Mouse (Mus musculus) CH12.LX (cell line): Measurements from ENCODE around the gene 4930539E08Rik. TPM values are rescaled to one million over a fixed set of nuclear protein-coding genes. Genes with fewer than 3 reads are reported as not detected.

Experiments
- DNase-seq: peaks from one replicate; pipeline ENCODE4 v3.0.0-alpha.2; 2013; ENCODE audit errors: extremely low read depth
- H3K27ac ChIP-seq: 2 replicates; pipeline ENCODE4 v1.5.1; 2012; ENCODE audit warnings: low read depth, mild to moderate bottlenecking, control low read depth, moderate library complexity; ENCODE audit not compliant: insufficient read depth
- H3K27me3 ChIP-seq: replicated peaks from 2 replicates; pipeline ENCODE3; 2012; ENCODE audit warnings: inconsistent platforms
- H3K36me3 ChIP-seq, 2 experiments: replicated peaks in 1 of 2; 2 replicates each; pipeline versions ENCODE3 to v1.6.1; 2012; ENCODE audit warnings: inconsistent platforms in 1 of 2, low read length in 1 of 2, mild to moderate bottlenecking in 1 of 2, mixed read lengths in 1 of 2, moderate library complexity in 1 of 2; ENCODE audit not compliant: control insufficient read depth in 1 of 2, insufficient read depth in 1 of 2
- H3K4me1 ChIP-seq, 2 experiments: 2 replicates each; pipeline ENCODE4 v1.6.1; 2012; ENCODE audit warnings: inconsistent platforms in 1 of 2, moderate library complexity in 1 of 2; ENCODE audit not compliant: insufficient read depth in 2 of 2, control insufficient read depth in 1 of 2
- H3K4me2 ChIP-seq: 2 replicates; pipeline ENCODE4 v1.6.1; 2012; ENCODE audit warnings: low read depth, mild to moderate bottlenecking, control low read depth; ENCODE audit not compliant: poor library complexity, insufficient read depth, severe bottlenecking
- H3K4me3 ChIP-seq, 3 experiments: fragments of 150-350 bp in 1 of 3; sonication (generic) in 1 of 3; replicated peaks in 1 of 3; 2 replicates each; pipeline versions ENCODE3 to v1.5.1; 2011 to 2012; ENCODE audit warnings: low read depth in 2 of 3, low read length in 2 of 3, mild to moderate bottlenecking in 2 of 3, moderate library complexity in 2 of 3, control low read depth in 1 of 3, improper control_type of control experiment in 1 of 3, inconsistent platforms in 1 of 3, mixed read lengths in 1 of 3; ENCODE audit not compliant: poor library complexity in 1 of 3
- H3K79me2 ChIP-seq: replicated peaks from 2 replicates; pipeline ENCODE4 v1.6.1; 2012; ENCODE audit warnings: mild to moderate bottlenecking, moderate library complexity; ENCODE audit not compliant: control insufficient read depth, poor library complexity, insufficient read depth, severe bottlenecking; ENCODE audit errors: extremely low read depth
- H3K9ac ChIP-seq: 2 replicates; pipeline ENCODE4 v1.6.1; 2012; ENCODE audit warnings: low read depth, mild to moderate bottlenecking, control low read depth, moderate library complexity; ENCODE audit not compliant: insufficient read depth
- H3K9me3 ChIP-seq: replicated peaks from 2 replicates; pipeline ENCODE3; 2012; ENCODE audit warnings: low read length, inconsistent platforms, mixed read lengths
- BHLHE40 ChIP-seq: IDR thresholded peaks from 2 replicates; pipeline ENCODE4 v1.6.1; 2011; ENCODE audit warnings: mild to moderate bottlenecking, low read depth, low read length, improper control_type of control experiment
- CHD1 ChIP-seq: IDR thresholded peaks from 2 replicates; pipeline ENCODE4 v1.6.1; 2012; ENCODE audit warnings: low read depth, low read length, improper control_type of control experiment, inconsistent platforms
- CTCF ChIP-seq, 2 experiments: IDR thresholded peaks in 1 of 2; conservative IDR thresholded peaks in 1 of 2; 2 replicates each; pipeline ENCODE4 v1.5.1; 2011 to 2012; ENCODE audit warnings: low read depth in 2 of 2, low read length in 2 of 2, improper control_type of control experiment in 1 of 2, inconsistent platforms in 1 of 2, mild to moderate bottlenecking in 1 of 2, moderate library complexity in 1 of 2
- E2F4 ChIP-seq: IDR thresholded peaks from 2 replicates; pipeline ENCODE4 v1.6.1; 2011; ENCODE audit warnings: low read depth, low read length, improper control_type of control experiment; ENCODE audit not compliant: insufficient replicate concordance
- ETS1 ChIP-seq: conservative IDR thresholded peaks from 2 replicates; pipeline ENCODE4 v1.6.1; 2012; ENCODE audit warnings: low read depth, mild to moderate bottlenecking, inconsistent platforms, low read length, improper control_type of control experiment, moderate library complexity
- HCFC1 ChIP-seq: IDR thresholded peaks from 2 replicates; pipeline ENCODE4 v1.6.1; 2012; ENCODE audit warnings: low read depth, mild to moderate bottlenecking, inconsistent platforms, low read length, improper control_type of control experiment
- IRF4 ChIP-seq: IDR thresholded peaks from 2 replicates; pipeline ENCODE4 v1.6.1; 2014; ENCODE audit warnings: low read depth, mild to moderate bottlenecking, inconsistent platforms, low read length, improper control_type of control experiment
- JUN ChIP-seq: IDR thresholded peaks from 2 replicates; pipeline ENCODE4 v1.6.1; 2011; ENCODE audit warnings: low read depth, mild to moderate bottlenecking, low read length, improper control_type of control experiment, moderate library complexity; ENCODE audit not compliant: insufficient read depth
- JUND ChIP-seq: conservative IDR thresholded peaks from 2 replicates; pipeline ENCODE4 v1.6.1; 2011; ENCODE audit warnings: low read depth, low read length, improper control_type of control experiment
- MAX ChIP-seq: IDR thresholded peaks from 2 replicates; pipeline ENCODE4 v1.6.1; 2011; ENCODE audit warnings: low read length, improper control_type of control experiment
- MEF2A ChIP-seq: IDR thresholded peaks from 2 replicates; pipeline ENCODE4 v1.6.1; 2014; ENCODE audit warnings: low read depth, mild to moderate bottlenecking, inconsistent platforms, low read length, improper control_type of control experiment, borderline replicate concordance
- MXI1 ChIP-seq: IDR thresholded peaks from 2 replicates; pipeline ENCODE4 v1.6.1; 2011; ENCODE audit warnings: mild to moderate bottlenecking, low read depth, low read length, improper control_type of control experiment
- NELFE ChIP-seq: IDR thresholded peaks from 2 replicates; pipeline ENCODE4 v1.6.1; 2011; ENCODE audit warnings: low read depth, low read length, improper control_type of control experiment
- PAX5 ChIP-seq: IDR thresholded peaks from 2 replicates; pipeline ENCODE4 v1.6.1; 2012; ENCODE audit warnings: low read length, inconsistent platforms, mixed read lengths
- RAD21 ChIP-seq: IDR thresholded peaks from 2 replicates; pipeline ENCODE4 v1.6.1; 2011; ENCODE audit warnings: low read depth, mild to moderate bottlenecking, low read length, improper control_type of control experiment, moderate library complexity
- RCOR1 ChIP-seq: conservative IDR thresholded peaks from 2 replicates; pipeline ENCODE4 v1.6.1; 2012; ENCODE audit warnings: low read depth, mild to moderate bottlenecking, inconsistent platforms, low read length, improper control_type of control experiment
- SMC3 ChIP-seq: IDR thresholded peaks from 2 replicates; pipeline ENCODE4 v1.6.1; 2011; ENCODE audit warnings: low read depth, low read length, improper control_type of control experiment
- TBP ChIP-seq: conservative IDR thresholded peaks from 2 replicates; pipeline ENCODE4 v1.6.1; 2011; ENCODE audit warnings: low read depth, low read length, improper control_type of control experiment
- TCF12 ChIP-seq: IDR thresholded peaks from 2 replicates; pipeline ENCODE4 v1.6.1; 2014; ENCODE audit warnings: low read depth, mild to moderate bottlenecking, inconsistent platforms, low read length, improper control_type of control experiment
- USF1 ChIP-seq: IDR thresholded peaks from 2 replicates; pipeline ENCODE4 v1.6.1; 2014; ENCODE audit warnings: low read depth, mild to moderate bottlenecking, inconsistent platforms, low read length, improper control_type of control experiment
- USF2 ChIP-seq: conservative IDR thresholded peaks from 2 replicates; pipeline ENCODE4 v1.6.1; 2011; ENCODE audit warnings: low read depth, low read length, improper control_type of control experiment
- dilution Hi-C: fragments of 300-500 bp; cut with MboI; formaldehyde crosslinking; loops from 2 replicates; pipeline ENCODE4 v1.14.3; 2020; ENCODE audit warnings: low sequenced_read_pairs; ENCODE audit not compliant: extremely low pct_unique_long_range_greater_than_20kb, extremely low pct_ligation_motif_present
- in situ Hi-C: fragments of 300-500 bp; cut with MboI; formaldehyde crosslinking; loops from 3 replicates; pipeline ENCODE4 v1.14.3; 2019; ENCODE audit warnings: low sequenced_read_pairs, low pct_ligation_motif_present, low pct_unique_long_range_greater_than_20kb, mixed read lengths
- polyA plus RNA-seq: library from polyadenylated mRNA; unstranded; fragments of >175 nt; gene quantifications from 2 replicates; pipeline ENCODE4 v1.2.1, GENCODE M21; 2012; ENCODE audit warnings: low read depth; ENCODE audit not compliant: insufficient read length
- total RNA-seq, 2 experiments: library from RNA; depleted of rRNA; stranded (reverse); fragments of 300-350 nt in 1 of 2; fragments of >200 nt in 1 of 2; gene quantifications; 2 replicates each; pipeline ENCODE4 v1.2.3; 2012 to 2014

4930539E08Rik gene
- total and polyA plus RNA-seq, 3 experiments = 0.62 to 1.4 (median 1.4) TPM

DNA sequence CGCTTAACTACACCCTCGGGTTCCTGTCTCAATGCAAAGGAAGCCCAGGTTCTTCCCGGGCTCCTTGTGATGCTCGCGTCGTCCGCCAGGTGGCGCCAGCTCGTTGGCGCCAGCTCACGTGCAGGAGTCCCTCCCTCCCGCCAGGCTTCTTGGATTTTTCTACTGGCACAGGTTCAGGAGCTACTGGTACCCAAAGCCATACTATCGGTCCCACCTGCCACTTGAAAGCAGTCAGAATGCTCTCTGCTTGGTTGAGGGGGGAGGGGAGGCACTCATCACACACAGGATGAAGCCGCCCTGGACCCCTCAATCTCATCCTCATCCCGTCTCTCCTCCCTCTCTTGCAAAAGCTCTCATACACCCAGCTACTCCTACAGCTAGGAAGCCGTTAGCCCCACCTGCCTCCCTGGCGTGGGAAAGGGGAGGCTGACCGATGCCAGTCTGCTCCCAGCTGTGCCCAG lies 35.2 kb downstream of the 4930539E08Rik start:
- no peaks in the 10 kb centered on the region for H3K36me3 ChIP-seq
- H3K9me3 ChIP-seq = no peaks in the 10 kb centered on the region
- no peak overlapping the region for H3K27ac ChIP-seq
- no peak overlapping the region for H3K4me3 ChIP-seq
- dilution Hi-C loops (no loop called here), in situ Hi-C loops (loop anchor here (10.0 kb wide), 1 partner anchor 105 kb away; no protein-coding TSS in a partner anchor)
- H3K4me1 ChIP-seq = peaks cover 0 to 16% of the 10 kb centered on the region in 2 experiments; a peak in 2 of 4 replicates
- DNase-seq = no peak
- peaks cover 17% of the 10 kb centered on the region for H3K27me3 ChIP-seq
- TF ChIP-seq HCFC1 (no peak), JUND (no peak), RAD21 (peak; percentile 44), E2F4 (0 out of 2 replicates have a peak, but pooled peaks have one; percentile 47), PAX5 (no peak), IRF4 (no peak), MAX (no peak), TBP (no peak), BHLHE40 (peak; percentile 96), SMC3 (peak; percentile 65), ETS1 (no peak), MXI1 (no peak), CHD1 (no peak), CTCF (conservative IDR thresholded peaks at IDR 0.05 in 1 of 2, IDR thresholded peaks at IDR 0.05 in 1 of 2; ENCODE audit: low read depth in 2 of 2, low read length in 2 of 2) (peak; percentile 46 to 73), USF1 (no peak), NELFE (no peak), USF2 (no peak), JUN (no peak)
- no peak overlapping the region for H3K4me2 ChIP-seq
- no peaks in the 10 kb centered on the region for H3K79me2 ChIP-seq
- H3K9ac ChIP-seq = no peak overlapping the region

DNA sequence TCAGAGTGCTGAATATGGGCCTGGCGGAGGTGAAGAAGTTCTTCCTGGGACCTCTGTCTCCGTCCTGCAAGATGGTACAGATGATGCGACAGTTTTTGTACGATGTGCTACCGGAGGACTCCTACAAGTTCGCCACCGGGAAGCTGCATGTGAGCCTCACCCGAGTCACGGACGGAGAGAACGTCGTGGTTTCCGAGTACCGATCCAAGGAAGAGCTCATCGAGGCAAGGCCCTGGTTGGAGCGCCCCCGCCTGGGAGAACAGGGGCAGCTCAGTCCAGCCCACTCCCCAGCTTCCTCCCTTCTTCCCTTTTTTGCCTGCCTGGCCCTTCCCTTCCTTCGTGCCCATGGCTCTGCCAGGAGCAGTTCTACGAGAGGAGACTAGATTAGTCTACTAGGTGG lies 38.3 kb downstream of the 4930539E08Rik start:
- H3K36me3 ChIP-seq = no peaks in the 10 kb centered on the region
- TF ChIP-seq MEF2A (no peak), HCFC1 (no peak), RCOR1 (no peak), TCF12 (no peak), CTCF (conservative IDR thresholded peaks at IDR 0.05 in 1 of 2, IDR thresholded peaks at IDR 0.05 in 1 of 2; ENCODE audit: low read depth in 2 of 2, low read length in 2 of 2) (peak; percentile 15 to 52; a peak in 2 of 4 replicates)
- H3K27me3 ChIP-seq = peaks cover 25% of the 10 kb centered on the region
- H3K4me1 ChIP-seq = peaks cover 0 to 4% of the 10 kb centered on the region in 2 experiments; a peak in 2 of 4 replicates
- H3K9ac ChIP-seq = no peak overlapping the region
- in situ Hi-C loops = loop anchor here (10.0 kb wide), 1 partner anchor 102 kb away; no protein-coding TSS in a partner anchor
- dilution Hi-C loops = no loop called here
- H3K9me3 ChIP-seq = no peaks in the 10 kb centered on the region
- H3K79me2 ChIP-seq = no peaks in the 10 kb centered on the region
- no peak overlapping the region for H3K4me2 ChIP-seq
- H3K27ac ChIP-seq = no peak overlapping the region
- no peak for DNase-seq
- H3K4me3 ChIP-seq = no peak overlapping the region
